Mouse (Mus musculus) CD4-positive, CD25-positive, alpha-beta regulatory T cell, adult 2 months (primary cell): ENCODE measurements around the gene Smg9.
A peak's percentile ranks its signal among the peaks of the same experiment; 100 is the strongest.

ENCODE experiments used
- DNase-seq: peaks from one replicate; pipeline ENCODE4 v3.0.0-alpha.2; 2012; ENCODE audit warnings: low read depth, low spot score

Gene Smg9

DNA sequence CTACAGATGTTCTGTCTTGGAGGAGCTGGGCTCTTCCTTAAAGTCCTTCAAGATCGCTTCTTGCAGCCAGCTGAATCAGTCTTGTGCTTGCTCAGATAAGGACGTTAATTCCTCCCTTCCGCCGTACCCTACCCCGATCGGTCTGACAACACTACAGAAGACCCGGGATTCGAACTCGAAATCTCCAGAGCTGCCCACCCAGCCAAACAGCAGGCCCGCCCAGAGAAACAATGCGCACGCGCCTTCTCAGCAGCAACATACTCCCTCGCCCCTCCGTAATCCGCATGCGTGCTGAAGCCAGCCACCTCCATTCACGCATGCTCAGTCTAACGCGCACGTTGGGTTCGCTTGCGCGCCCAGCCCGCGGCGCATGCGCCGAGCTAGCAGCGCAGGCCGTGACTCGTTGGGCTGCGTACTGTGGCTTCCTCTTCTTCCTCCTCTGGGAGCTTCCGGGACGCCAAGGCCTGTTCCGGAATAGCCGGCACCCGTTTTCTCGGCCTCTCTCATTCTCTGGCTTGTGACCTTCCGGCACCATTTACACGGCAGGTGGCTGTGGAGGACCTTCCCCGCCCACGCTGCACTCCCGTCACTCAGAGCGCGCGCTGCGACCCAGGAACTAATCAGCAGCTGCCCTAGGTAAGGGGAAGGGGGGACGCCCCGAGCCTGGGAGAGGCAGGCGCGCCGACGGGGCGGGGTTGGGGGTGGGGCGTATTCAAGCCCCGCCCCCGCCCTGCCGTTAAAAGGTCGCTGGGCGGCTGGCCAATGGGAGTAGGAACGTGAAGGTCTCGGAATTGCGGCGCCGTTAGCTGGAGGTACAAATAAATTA, at the start of gene Smg9:
Smg9 (plus strand) TSS at position 364 of the 826 bp plus-strand sequence.
- DNase-seq: peak; percentile 100

DNA sequence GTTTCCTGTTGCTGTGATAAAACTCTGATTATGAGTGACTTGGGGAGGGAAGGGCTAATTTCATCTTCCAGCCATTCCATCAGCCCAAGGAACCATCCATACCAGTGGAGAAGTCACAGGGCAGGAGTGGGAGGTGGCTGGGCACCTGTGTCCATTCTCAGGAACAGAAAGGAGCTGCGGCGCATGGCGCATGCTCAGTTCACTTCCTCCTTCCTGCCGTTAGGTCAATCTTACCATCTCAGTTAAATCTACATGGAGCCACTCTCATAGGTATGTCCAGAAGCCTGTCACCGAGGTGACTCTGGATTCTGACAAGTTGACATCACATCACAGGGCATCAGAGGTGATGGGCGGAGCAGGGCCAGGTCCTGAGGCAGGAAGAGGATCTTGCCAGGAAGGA, 43.8 kb upstream of the Smg9 start:
- no peak for DNase-seq

DNA sequence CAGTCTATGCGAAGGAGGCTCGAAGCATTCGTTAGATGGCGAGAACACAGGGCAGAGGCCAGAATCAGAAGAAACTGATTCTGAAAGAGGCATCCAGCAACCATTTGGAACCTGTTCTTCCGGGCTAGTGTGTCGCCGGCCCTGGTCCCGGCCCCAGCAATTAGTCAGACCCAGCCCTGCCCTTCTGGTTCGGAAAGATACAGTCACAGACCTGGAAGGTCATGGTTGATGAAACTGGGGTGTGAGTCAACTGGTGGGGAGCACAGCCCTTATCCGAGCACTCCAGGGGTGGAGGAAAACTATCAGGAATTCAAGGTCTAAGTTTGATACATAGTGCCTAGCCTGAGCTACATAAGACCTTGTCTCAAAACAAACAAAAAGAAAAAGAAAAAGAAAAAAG, 43.3 kb upstream of the Smg9 start:
- no peak for DNase-seq

DNA sequence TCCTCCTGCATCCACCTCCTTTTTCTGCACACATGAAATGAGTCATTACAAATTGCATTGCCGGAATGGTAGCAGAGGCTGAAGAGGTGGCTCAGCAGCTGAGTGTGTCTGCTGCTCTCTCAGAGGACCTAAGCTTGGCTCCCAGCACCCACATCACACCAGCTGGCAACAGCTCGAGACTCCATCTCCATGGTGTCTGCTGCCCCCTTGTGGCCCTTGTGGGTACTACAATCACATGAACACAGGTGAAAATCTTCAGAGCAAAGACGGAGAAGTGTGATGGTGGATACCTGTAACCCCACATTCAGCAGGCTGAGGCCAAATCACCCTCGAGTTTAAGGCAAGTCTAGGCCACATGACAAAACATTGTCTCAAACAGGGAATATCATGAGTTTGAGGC, 41.5 kb upstream of the Smg9 start:
- peak; percentile 64 for DNase-seq

DNA sequence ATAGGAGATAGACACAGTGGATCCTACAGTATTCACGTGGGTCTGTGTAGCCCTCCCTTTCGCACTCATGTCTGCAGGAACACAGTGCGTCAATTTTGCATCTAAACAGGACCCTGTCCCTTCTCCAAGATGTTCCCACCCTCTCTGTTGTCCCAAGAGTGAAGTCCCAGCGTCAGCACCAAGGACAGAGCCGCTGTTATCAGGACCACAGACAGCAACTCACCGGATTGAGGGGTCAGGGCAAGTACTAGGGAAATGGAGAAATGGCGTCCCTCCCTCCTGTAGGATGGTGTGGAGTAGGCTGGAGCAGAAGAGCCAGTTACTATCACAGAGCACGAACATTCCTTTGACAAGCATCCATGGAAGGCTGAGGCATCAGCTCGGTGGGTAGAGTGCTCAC, 40.1 kb upstream of the Smg9 start:
- DNase-seq: peak; percentile 37

DNA sequence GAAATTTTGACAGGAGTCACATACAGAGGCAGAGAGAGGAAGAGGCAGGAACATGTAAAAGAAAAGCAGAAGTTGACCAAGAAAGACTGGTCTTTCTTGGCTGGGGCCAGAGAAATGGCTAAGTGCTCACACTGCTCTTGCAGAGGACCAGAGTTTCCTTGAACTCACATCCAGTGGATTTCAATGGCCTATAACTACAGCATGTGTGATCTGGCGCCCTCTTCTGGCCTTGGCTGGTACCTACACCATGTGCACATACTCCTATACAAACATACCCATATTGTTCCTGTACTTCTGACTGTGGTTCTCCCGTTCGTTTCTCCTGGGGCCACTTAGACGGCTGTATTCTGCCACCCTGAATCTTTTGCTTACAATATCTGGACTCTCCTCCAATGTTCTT, 38.4 kb upstream of the Smg9 start:
- peak; percentile 63 for DNase-seq

DNA sequence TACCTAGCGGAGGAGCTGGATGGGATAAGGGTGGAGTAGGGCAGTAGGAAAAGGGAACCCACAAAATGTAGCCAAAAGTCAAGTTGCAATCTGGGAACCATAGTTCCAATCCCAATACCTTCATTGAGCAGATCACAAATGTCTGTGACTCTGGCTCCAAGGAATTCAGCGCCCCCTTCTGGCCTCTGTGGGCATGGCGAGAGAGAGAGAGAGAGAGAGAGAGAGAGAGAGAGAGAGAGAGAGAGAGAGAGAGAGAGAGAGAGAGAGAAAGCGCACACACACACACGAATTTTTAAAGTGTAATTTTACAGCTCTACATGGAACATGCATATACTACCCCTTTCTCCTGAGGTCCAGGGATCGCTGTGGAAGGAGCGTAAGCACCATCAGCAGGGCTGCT, 36.2 kb upstream of the Smg9 start:
- DNase-seq: peak; percentile 83

DNA sequence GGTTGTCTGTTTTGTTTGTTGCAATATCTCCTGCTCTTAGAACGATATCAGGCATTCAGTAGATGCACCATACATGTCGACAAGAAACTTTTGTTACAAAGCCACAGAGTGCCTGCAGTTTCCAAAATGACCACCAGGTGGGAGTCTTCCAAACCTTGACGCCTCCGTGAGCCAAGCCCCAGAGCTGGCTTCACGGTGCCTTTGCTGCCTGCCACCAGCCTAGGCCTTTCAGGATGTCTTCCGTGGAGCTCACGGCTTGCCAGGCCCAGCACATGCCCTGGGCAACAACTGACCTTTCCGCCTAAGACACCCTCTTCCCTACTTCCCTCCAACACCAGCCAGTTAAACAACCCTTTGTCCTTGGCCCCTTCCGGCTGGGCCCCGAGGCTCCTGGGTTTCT, 34.6 kb upstream of the Smg9 start:
- peak; percentile 94 for DNase-seq

DNA sequence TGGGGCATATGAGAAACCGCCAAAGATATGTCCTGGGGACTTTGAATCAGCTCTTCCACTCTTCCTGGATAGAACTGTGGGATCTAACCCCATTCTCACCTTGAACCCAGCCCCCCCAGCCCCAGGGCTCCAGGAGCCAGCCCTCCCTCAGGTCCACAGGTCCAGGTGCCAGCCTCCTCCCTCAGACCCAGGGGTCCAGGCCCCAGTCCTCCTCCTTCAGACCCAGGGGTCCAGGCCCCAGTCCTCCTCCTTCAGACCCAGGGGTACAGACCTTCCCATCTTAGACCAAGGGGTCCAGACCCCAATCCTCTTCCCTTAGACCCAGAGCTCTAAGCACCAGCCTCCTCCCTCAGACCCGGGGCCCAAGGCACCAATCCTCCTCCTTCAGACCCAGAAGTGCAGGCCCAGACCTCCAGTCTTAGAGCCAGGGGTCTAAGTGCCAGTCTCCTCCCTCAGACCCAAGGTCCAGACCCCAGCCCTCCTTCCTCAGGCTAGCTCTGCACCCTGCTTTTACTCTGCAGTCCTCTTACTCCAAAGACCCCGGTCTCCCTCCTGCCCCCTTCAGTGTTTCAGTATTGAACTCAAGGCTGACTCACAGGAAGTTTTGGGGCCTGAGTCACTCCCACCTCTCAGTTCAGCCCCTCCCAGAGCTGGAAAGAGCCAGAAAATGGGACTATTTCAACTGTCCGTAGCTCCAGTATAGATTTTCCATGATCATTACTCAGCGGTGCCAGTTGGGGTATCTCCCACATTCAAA, 34.0 kb upstream of the Smg9 start:
- DNase-seq: no peak

DNA sequence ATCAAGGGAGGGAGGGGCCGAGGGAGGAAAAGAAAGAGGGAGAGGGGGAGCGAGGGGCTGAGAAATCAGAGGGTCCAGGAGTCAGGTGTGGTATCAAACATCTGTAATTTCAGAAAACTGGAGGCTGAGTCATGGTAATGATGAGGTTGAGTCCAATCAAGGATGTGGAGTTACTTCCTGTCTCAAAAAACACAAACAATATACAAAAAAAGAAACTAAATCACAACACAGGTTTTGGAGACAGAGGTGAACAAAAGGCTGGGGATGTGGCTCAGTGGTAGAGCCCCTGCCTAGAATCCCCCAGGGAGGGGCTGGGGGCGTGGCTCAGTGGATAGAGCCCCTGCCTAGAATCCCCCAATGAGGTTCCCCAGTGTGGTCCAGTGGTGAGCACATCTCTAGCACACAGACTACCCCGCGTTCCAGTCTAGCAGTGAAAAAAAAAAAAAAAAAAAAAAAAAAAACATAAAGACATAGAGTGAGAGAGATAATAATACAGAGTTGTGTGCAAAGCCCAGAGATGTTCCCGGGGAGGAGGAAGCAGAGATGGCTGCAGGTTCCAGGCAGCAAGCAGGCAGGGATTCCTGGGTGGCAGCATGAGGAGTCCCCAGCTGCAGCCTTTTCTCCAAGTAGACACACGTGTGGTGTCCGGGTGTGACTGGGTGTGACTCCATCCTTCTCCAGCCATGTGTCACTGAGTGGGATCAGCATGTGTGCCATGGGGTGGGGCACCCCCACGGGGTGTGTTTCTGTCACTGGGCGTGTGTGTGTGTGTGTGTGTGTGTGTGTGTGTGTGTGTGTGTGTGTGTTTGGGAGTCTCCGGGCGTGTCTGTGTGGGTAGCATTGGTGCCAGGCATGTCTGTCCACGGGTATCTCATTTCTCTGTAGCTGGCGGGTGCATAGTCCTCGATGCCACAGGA, 32.4 kb upstream of the Smg9 start:
- DNase-seq: peak; percentile 53

DNA sequence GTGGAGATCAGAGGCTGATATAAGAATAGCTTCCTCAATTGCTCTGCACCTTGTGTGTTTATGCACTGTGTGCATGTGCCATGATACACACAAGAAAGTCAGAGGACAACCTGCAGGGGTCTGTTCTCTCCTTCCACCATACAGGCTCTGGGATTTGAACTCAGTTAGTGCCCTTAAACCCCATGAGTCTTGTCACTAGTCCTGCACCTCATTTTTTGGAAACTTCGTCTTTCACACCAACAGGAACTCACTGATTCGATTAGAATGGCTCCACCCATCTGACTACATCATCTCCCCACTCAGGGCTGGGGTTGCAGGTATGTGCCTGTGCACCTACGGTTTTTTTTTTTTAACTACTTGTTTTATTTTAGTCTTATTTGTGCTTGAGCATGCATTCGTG, 31.2 kb upstream of the Smg9 start:
- peak; percentile 74 for DNase-seq

DNA sequence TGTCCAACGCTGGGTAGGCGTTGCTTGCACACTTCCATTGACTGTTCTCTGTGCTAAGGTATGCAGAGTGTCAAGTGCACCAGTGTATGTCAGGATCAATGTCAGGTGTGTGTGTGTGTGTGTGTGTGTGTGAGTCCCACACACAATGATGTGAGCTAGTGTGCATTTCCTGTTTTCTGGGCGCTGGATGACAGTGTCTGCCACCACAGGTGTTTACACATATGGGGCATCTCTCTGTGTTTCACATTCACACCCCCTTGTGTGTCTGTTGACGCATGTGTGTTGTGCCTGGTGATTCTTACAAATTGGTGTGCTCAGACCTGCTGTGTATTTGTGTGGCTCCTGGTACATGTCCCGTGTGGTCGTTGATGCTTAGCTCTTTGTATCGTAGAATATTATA, 30.5 kb upstream of the Smg9 start:
- DNase-seq: peak; percentile 59

DNA sequence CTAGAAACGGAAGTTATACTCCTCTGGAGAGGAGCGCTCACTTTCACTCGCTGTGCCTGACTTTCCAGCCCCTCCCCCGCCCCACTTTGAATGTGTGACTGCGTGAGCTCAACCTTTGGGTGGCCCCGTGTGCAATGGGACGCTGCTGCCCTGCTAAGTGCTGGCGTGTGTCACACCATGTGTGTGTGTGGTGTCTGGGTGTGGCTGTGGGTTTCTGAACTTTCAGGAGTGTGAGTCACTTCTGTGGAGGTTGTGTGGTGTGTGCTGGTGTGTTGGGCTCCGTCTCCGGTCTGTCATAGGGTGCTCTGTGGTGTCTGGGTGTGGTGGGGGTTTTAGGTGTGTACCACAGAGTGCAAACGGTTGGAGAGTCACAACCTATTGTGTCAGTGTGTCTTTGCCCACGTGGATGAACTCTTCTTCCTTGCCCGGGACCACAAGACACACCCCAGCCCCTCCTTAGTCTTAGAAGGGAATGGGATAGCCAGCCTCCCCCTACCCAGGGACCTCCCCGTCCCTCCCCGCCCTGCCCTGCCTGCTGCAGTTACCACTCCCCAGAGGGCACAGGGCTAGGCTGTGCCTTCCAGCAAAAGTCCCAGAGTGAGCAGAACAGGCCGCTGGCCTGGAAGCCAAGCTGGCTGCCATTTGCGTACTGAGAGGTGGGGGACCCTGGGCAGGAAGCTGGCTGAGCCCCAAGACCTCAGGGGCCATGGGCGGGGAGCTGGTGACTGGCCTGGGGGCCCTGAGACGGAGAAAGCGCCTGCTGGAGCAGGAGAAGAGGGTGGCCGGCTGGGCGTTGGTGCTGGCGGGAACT, 29.5 kb upstream of the Smg9 start, which contains the start of gene Kcnn4:
Kcnn4 (plus strand) TSS at position 533 of the 811 bp plus-strand sequence.
- peak; percentile 93 for DNase-seq

DNA sequence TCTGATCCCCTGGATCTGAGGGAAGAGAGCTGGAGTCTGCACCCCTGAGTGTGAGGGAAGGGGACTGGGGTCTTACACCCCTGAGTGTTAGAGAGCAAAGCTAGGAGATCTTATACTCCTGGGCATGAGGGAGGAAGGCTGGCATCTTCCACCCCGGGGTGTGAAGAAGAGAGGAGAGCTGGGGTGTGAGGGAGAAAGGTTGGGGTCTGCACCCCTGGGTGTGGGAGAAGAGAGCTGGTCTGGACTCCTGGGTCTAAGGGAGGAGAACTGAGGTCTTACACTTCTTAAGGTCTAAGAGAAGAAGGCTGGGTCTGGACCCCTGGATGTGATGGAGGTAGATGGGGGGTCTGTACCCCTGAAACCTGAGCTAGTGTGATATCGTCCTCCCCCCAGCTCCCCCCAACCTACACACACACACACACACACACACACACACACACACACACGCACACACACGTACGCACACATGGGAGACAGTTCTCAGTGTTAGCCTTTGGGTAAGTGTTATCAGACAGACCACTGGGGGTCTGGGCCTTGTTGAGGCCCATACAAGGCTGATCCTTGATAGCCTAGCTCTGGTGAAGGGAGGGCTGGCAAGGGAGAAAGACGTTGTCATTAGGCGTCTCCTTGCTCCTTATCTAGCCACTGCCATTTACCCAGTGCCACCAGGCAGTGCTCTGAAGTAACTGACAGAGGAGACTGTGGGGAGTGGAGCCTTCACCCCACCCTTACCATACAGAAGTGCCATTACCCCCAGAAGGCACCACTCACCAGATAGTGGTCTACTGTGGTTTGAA, 28.2 kb upstream of the Smg9 start:
- DNase-seq: peak; percentile 51

DNA sequence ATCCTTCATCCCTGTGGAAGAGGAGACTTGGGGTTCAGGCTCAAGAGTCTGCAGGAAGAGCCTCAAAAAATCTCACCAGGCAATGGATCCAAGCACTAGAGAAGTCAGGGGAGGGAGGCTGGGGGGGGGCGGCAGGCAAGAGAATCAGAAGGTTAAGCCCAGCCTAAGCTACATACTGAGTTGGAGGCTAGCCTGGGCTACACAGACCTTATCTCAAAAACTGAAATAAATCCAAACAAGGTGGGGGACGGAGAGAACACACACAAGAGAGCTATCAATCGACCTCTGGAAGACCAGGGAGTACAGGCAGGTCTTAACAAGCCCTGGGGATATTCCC, 27.6 kb upstream of the Smg9 start:
- peak; percentile 39 for DNase-seq

DNA sequence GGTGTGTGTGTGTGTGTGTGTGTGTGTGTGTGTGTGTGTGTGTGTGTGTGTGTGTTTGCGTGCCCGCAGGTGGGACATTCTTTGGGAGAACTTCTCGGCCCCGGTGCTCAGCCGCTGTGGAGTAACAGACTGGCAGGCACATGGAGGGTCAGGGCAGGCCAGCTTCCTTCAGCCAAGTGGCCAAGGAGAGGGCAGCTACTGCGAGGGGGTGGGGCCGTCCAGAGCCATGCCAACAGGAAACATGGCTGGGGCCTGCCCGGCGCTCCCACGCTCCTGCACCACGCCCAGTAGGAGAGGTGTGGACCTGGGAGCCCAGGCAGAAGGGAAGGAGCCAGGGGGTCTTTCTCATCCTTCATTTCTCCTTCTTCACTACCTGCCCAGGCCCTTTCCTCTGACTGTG, 27.1 kb upstream of the Smg9 start:
- DNase-seq: peak; percentile 38

DNA sequence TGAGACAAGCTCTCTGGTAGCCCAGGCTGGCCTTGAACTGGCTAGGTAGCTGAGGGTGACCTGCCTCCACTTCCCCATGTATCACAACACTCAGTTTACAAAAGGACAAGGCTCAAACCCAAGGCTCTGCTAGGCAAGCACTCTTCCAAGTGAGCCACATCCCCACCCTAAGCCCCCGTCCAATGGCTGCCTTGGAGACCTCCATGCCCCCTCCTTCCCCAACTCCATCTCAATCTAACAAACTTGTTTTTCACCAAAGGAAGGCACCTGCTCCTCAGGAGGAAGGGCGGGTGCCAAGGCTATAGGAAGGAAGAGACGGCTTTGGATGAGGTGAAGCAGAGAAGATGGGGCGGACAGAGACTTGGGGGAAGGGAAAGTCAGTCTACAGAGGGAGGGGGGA, 26.6 kb upstream of the Smg9 start:
- DNase-seq: no peak

DNA sequence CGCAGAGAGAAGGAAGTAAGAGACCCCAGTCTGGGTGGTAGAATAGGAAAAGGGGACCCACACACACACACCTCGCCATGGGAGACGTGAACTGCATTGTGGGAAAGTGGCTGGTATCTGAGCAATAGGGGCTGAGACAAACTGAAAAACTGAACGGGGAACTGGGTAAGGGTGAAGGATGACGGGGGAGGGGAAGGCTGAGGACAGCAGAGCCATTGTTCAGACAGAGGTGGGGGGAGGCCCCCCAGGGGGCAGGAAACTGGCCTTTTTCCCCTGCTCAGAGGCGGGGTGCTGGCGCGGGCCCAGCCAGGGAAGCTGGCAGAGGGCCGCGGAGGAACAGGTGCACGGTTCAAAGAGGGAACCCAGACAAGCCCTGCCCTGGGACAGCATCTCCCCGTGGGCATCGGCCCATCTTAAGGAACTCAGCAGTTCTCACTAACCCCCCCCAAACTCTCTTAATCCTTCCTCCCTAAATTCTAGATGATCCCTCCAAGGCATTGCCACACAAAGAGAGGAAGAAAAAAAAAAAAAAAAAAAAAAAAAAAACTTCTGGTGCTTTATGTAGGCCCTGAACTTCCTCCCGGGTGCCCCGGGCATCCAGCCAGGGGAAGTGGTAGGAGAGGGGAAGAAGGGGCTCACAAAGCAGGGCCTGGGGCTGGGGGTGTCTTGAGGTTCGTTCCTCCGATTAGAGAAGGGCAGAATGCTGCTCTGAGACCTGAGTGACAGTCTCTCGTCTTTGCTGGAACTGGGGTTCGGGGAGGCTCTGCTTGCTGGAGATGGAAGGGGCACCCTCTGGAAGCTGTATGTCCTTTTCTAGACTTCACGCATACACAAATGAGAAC, 25.7 kb upstream of the Smg9 start:
- peak; percentile 86 for DNase-seq

DNA sequence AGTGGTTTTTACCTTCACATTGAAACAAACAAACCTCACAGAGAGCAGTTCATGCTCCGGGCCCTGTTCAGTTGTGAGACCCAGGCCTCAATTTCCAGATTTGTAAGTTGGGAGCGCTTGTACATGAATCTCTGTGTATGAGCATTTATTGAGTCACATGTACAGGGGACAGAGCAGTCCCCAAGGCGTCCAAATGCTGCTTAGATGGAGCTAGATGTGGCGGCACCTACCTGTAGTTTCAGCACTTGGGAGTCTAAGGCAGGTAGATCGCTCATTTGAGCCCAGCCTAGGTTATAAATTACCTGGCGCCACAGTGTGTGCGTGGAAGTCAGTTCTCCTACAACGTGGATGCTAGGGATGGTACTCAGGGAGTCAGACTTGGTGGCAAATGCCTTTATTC, 23.0 kb upstream of the Smg9 start:
- DNase-seq: no peak
